Mouse (Mus musculus) left cerebral cortex, adult 2 months (tissue): ENCODE data around the gene Hnrnpk. TPM values are rescaled to one million over a fixed set of nuclear protein-coding genes. Genes with fewer than 3 reads are reported as not detected.
A peak's percentile ranks its signal among the peaks of the same experiment; 100 is the strongest.
"Not testable (repeated sequence)": the region's sequence is repeated elsewhere in the genome, so short reads cannot be mapped to it uniquely, and the experiment has no call there.

Experiments used
- DNase-seq, 2 experiments: peaks; one replicate each; pipeline ENCODE4 v3.0.0; 2021 to 2022; ENCODE audit warnings: low spot score in 2 of 2, mixed read lengths in 1 of 2; ENCODE audit errors: extremely low spot score in 1 of 2
- H3K27ac ChIP-seq: fragments of 200-600 bp; 2 replicates; pipeline ENCODE4 v1.8.1; 2022
- H3K4me3 ChIP-seq: fragments of 200-600 bp; 2 replicates; pipeline ENCODE4 v1.8.1; 2022
- CTCF ChIP-seq: fragments of 200-600 bp; IDR thresholded peaks from 2 replicates; pipeline ENCODE4 v1.8.1; 2022; ENCODE audit warnings: antibody characterized with exemption, mild to moderate bottlenecking, moderate library complexity
- intact Hi-C: fragments of 180-260 bp; cut with DNase I; formaldehyde crosslinking; loops from one replicate; pipeline ENCODE4 v1.15.1; 2025
- long read RNA-seq, 2 experiments: library from polyadenylated mRNA; stranded (forward); transcript quantifications; one replicate each; pipeline ENCODE4 v2.0.0; 2021; ENCODE audit warnings: borderline mapping rate in 2 of 2
- total RNA-seq, 2 experiments: library from RNA; stranded (reverse); gene quantifications; 2 replicates each; pipeline ENCODE4 v1.2.3; 2021

Gene Hnrnpk
- 100 to 1,000 TPM; 566 to 576 TPM for total RNA-seq
- long read RNA-seq, experiment 1, partial matches to known transcripts: 24 of 527 reads
- long read RNA-seq, experiment 1, other reads (novel, unspliced or antisense): 503 of 527 reads
- long read RNA-seq, experiment 2, partial matches to known transcripts: 9 of 341 reads
- long read RNA-seq, experiment 2, other reads (novel, unspliced or antisense): 332 of 341 reads

GRCm38 (mm10) chr13:58403243-58403642, at the start of gene Hnrnpk:
TSS of gene Hnrnpk (minus strand) at chr13:58403343.
- H3K27ac ChIP-seq: peak within 1 kb of the TSS; percentile 99
- intact Hi-C loops: loop anchor here (5.0 kb wide), 1 partner anchor 246 kb away; the partner anchor contains the start of gene Idnk
- DNase-seq: not testable (repeated sequence)
- peak within 1 kb of the TSS; percentile 91 for H3K4me3 ChIP-seq

GRCm38 (mm10) chr13:58452246-58452645, 49.1 kb upstream of the Hnrnpk start:
- TF ChIP-seq CTCF: no peak
- no peak for DNase-seq
- no peak overlapping the region for H3K4me3 ChIP-seq
- H3K27ac ChIP-seq: no peak overlapping the region
- intact Hi-C loops: no loop called here

- intact Hi-C loops: no loop called here
Observed at GRCm38 (mm10) chr13:58450459-58451182, 47.5 kb upstream of the Hnrnpk start.

GRCm38 (mm10) chr13:58446541-58446940, 43.4 kb upstream of the Hnrnpk start:
- no peak overlapping the region for H3K4me3 ChIP-seq
- DNase-seq: no peak
- no peak for TF ChIP-seq CTCF
- no peak overlapping the region for H3K27ac ChIP-seq
- intact Hi-C loops: no loop called here

More at GRCm38 (mm10) chr13:58450459-58451182, 47.5 kb upstream of the Hnrnpk start:
- DNase-seq: no peak
- H3K4me3 ChIP-seq: no peak overlapping the region
- no peak overlapping the region for H3K27ac ChIP-seq
- no peak for TF ChIP-seq CTCF

- no peak for TF ChIP-seq CTCF
Observed at GRCm38 (mm10) chr13:58443787-58444186, 40.6 kb upstream of the Hnrnpk start.

GRCm38 (mm10) chr13:58443326-58443725, 40.2 kb upstream of the Hnrnpk start:
- no peak for TF ChIP-seq CTCF
- no peak overlapping the region for H3K4me3 ChIP-seq
- intact Hi-C loops: no loop called here
- no peak overlapping the region for H3K27ac ChIP-seq
- DNase-seq: no peak

More at GRCm38 (mm10) chr13:58443787-58444186, 40.6 kb upstream of the Hnrnpk start:
- no peak overlapping the region for H3K4me3 ChIP-seq
- no peak overlapping the region for H3K27ac ChIP-seq
- intact Hi-C loops: no loop called here
- no peak for DNase-seq

GRCm38 (mm10) chr13:58439716-58440115, 36.6 kb upstream of the Hnrnpk start:
- intact Hi-C loops: no loop called here
- no peak for TF ChIP-seq CTCF
- no peak overlapping the region for H3K27ac ChIP-seq
- no peak for DNase-seq
- no peak overlapping the region for H3K4me3 ChIP-seq

GRCm38 (mm10) chr13:58423061-58423660, 20.0 kb upstream of the Hnrnpk start:
- no peak for DNase-seq
- Histone ChIP-seq H3K4me3 (no peak overlapping the region), H3K27ac (no peak overlapping the region)
- intact Hi-C loops: no loop called here
- no peak for TF ChIP-seq CTCF

- DNase-seq: no peak
- Histone ChIP-seq H3K27ac (no peak overlapping the region), H3K4me3 (no peak overlapping the region)
- intact Hi-C loops: no loop called here
- TF ChIP-seq CTCF: no peak
Observed at GRCm38 (mm10) chr13:58422242-58422641, 19.1 kb upstream of the Hnrnpk start.

GRCm38 (mm10) chr13:58421026-58421425, 17.9 kb upstream of the Hnrnpk start:
- no peak overlapping the region for H3K4me3 ChIP-seq
- H3K27ac ChIP-seq: no peak overlapping the region
- intact Hi-C loops: no loop called here
- no peak for DNase-seq
- TF ChIP-seq CTCF: no peak

GRCm38 (mm10) chr13:58419266-58419665, 16.1 kb upstream of the Hnrnpk start:
- no peak overlapping the region for H3K27ac ChIP-seq
- no peak for TF ChIP-seq CTCF

GRCm38 (mm10) chr13:58418656-58419055, 15.5 kb upstream of the Hnrnpk start:
- TF ChIP-seq CTCF: no peak
- H3K4me3 ChIP-seq: no peak overlapping the region
- no peak overlapping the region for H3K27ac ChIP-seq
- DNase-seq: no peak
- intact Hi-C loops: no loop called here

More at GRCm38 (mm10) chr13:58419266-58419665, 16.1 kb upstream of the Hnrnpk start:
- no peak for DNase-seq
- no peak overlapping the region for H3K4me3 ChIP-seq
- intact Hi-C loops: no loop called here
